Mouse (Mus musculus) frontal cortex, postnatal 14 days (tissue): ENCODE measurements at regions not wholly inside any gene's neighbourhood (a gene's known extent, or its start where the extent isn't known, plus 50 kb on each side); places are given as distances from the start of the nearest gene placed in this dataset.
A peak's percentile ranks its signal among the peaks of the same experiment; 100 is the strongest.

Source experiments
- DNase-seq, 2 experiments: peaks; one replicate each; pipeline ENCODE4 v3.0.0; 2022; ENCODE audit warnings: low spot score in 2 of 2

DNA sequence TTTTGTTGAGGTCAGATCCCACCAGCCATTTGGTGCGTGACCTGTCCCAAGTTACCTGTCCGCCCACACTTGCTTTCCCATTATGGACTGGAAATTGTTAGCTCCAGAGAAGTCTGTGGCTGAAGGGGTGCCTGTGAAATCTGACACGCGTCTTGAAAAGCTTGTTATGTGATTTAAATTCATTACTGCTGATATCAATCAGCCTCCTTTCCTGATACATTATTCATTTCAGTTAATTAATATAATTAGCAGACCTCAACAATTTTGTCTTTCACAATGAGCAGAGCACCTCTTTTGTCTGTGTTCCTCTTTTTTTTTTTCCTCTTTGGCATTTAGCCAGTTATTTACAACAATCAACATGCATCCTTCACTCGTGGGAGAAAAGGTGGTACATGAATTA, 58.6 kb upstream of the Grip1 start:
- no peak for DNase-seq

DNA sequence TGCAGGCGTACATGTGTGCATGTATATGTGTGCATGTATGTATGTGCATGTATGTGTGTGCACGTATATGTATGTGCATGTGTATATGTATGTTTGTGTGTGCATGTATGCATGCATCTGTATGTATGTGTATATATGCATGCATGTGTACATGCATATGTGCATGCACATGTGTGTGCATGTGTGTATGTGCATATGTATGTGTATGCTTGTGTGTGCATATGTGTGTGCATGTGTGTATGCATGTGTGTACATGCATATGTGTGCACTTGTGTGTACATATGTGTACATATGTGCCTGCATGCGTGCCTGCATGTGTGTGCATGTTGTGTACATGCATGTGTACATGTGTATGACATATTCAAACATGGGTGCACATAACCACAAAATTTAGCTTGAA, 65.7 kb upstream of the Grip1 start:
- DNase-seq = no peak

DNA sequence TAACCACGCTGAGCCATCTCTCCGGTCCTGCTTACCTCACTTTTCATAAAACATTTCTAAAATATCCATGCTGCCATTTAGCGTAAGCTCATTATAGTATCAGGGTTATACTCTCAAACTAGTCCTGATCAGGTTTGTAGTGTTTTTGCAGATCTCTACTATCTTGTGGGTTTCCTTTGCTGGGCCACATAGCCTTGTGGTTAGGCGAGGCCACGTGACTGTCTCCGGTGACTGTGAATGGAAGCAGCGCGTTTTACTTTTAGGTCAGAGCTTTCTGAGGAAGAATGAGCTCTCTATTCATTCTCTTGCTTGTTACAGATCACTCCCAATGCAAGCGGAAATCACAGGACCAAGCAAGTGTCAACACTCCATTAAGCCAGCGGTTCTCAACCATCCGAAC, 71.4 kb upstream of the Grip1 start:
- no peak for DNase-seq

DNA sequence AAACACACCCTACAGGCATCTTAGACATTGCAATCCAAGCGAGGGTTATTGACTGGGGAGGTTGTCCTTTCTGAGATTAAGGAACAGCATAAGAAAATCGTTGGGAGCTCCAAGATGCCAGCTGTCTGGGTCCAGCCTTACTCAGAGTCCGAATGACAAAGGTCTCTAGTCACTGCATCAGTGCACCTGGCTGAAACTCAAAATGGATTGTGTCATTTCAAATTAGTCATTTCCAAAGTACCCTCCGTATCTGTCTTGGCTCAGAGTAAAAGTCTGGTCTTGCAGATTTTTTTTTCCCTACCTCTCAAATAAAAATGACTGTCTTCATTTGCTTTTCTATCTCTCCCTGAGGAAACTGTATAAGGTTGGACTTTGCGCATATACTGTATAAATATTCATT, 85.1 kb upstream of the Grip1 start:
- DNase-seq = no peak

DNA sequence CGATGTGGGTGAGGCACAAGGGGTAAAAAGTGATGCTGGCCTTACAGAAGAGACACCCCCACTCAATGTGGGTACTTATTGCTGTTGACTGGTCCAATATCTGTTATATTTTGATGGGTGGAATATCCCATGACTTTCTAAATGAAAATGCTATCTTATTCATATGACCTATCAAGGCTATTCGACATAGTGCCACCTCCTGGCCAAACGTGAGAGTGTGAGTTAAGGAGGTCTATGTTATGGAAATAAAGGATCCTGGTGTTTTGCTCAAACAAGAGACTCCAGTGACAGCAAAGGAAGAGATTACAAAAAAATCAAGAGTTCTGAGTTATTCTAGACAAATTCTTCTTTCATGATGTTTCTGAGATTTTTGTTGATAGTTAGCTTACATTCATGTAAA, 90.0 kb upstream of the Grip1 start:
- peak in 1 of 2 experiments; percentile 17 for DNase-seq

DNA sequence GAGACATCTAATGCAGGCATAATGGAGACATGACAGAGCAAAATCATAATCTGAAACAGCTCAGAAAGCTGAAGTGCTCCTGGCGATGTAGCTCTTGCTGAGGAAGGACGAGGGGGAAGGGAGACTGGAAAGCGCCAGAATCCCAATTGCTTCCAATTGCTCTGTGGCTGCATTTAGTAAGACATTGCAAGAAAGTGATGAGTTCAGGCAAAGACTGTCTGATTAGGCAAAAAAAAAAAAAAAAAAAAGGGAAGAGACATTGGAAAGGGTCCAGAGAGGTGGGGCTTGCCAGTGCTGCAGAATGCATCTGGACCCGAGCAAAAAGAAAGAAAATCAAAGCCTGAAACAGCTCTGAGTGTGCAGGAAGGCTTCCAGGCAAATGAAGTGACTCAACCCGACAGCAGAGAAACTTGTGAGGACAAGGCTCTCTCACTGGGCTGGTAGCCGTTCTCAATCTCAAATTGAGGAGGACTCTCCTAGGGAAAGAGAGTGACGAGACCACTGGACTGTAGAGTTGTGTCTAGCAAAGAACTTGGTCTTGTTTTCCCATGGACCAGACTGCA, 94.8 kb upstream of the Grip1 start:
- peak in 1 of 2 experiments; percentile 5 for DNase-seq

DNA sequence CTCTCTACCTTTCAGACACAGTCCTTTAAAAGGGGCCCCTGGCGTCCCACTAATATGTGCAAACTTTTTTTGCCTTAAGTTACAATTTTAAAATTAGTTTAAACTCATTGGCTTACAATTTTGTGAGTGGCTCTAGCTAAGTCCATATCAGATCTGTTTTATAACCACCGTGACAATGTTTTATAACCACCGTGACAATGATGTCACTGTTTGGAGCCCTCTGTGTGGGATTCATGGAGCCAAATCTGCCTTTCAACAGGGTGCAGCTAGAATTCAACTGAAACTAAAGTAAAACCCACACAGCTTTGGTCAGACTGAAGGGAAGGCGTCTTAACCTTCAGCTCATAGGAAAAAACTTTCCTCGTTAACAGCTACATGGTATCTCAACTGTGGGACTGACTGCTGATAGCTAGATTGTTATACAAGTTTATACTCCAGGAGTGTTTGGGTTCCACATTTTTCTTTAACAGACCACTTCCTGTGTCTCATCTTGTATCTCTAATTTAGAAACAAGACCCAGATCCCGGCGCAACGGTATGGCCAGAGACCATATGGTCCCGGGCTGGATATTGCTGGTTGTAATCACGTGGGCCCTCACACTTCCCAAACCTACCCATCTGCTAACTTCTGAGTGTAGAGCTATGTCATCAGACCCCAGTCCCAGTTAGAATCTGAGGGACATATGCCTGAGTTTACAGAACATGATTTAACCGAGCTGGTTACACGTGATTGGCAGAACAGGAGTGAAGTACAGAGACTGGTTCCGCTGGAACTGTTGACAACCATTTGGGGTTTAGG, 102.7 kb upstream of the Cand1 start:
- peak in 1 of 2 experiments; percentile 26 for DNase-seq

DNA sequence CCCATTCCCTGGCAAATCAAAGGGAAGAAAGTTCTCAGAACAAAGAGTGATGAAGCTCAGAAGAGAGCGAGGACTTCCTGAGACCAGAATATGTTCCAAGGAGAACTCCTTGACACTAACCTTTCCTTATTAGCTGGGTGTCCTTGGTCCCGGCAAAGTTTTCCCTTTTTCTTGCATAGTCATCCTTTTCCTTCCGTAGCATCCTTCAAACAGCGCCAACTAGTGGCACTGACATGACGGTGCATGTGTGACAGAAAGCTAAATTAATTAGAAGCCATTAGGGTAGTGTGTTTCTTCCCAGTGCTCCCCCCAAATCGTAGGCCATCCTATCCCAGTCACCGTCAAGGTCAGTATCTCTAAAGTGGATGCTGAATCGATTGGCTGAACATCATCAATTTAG, 100.5 kb upstream of the Cand1 start:
- DNase-seq = no peak

DNA sequence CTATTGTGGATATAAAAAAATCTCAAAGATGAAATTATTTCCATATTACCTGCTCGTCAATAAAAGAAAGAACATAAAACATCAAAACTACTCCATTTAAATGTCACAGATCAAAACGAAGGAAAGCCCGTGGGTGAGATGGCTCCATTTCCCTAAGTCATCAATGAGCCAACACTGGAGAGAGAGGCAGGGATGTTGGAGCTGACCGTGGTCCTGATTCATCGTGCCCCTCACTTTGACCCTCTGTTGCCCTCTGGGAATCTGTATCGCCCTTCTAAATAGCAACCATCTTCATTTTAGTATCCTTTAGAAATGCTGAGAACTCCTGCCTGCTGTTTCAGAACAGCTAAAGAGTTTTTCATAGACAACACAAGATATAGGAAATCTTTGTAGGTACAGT, 87.1 kb upstream of the Cand1 start:
- DNase-seq = no peak

DNA sequence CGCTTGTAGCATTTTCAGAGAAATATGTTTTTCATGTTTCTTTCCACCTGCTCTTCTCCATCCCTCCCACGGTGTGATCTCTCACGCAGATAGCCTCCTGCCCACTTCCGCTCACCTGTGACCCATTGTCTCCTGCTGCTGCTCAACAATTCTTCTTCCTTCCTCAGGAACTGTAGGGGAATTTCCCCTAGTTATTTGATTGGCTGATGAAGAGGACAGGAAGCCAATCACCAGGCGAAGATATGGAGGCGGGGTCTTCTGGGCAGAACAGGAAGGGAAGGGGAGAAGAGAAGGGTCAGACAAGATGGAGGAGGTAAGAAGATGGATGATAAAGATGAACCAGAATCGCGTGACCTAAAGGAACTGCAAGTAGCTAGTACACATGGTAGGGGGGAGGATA, 80.1 kb upstream of the Cand1 start:
- no peak for DNase-seq

DNA sequence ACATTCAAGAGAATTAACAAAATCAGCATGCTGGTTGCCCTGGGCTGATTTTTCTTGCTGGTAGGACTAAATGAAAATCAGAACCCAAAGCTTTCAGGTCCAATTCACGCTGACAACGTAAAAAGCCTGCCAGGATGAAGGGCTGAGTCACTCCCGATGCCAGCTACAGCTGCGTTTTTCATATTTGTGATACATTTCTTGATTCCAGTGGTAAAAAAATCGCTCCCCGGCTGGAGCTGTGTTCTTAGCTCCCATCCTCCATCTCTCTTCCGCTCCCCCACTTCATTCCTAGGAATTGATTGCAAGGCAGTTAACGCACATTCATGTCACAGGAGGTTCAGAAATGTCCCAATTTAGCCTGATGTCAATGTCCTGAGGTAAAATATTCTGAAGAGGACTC, 78.6 kb upstream of the Cand1 start:
- DNase-seq = peak in 1 of 2 experiments; percentile 4

DNA sequence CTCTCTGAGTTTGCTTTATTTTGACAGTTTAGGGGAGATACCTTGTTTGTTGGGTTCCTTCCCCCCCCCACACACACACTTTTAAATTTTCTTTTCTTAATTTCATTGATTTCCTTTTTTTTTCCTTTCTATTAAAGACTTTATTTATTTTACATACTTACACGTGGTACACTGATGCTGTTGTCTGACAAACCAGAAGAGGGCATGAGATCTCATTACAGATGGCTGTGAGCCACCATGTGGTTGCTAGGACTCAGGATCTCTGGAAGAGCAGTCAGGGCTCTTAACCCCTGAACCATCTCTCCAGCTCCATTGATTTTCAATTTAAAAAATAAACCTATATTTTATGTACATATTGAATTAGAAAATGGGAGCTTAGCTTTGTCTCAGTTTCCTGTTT, 71.7 kb upstream of the Cand1 start:
- DNase-seq = no peak

DNA sequence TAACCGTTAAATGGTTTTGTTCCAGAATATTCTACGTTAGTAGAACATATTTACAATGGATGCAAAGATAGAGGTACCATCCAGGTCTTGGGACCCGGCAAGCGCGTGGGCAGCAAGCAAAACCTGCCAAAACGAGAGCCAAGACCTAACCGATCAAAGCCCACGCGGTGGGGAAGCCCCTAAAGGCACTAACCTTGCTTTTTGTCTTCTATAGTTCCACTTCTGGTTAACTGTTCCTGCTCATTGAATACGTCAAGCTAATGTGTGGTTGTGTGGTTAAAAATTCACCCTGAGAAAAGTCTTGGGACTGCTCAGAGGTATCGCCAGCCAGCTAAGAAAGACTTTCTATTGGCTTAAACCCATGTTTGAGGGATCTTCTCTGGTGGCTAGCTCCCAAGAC, 55.9 kb upstream of the Cand1 start:
- no peak for DNase-seq

DNA sequence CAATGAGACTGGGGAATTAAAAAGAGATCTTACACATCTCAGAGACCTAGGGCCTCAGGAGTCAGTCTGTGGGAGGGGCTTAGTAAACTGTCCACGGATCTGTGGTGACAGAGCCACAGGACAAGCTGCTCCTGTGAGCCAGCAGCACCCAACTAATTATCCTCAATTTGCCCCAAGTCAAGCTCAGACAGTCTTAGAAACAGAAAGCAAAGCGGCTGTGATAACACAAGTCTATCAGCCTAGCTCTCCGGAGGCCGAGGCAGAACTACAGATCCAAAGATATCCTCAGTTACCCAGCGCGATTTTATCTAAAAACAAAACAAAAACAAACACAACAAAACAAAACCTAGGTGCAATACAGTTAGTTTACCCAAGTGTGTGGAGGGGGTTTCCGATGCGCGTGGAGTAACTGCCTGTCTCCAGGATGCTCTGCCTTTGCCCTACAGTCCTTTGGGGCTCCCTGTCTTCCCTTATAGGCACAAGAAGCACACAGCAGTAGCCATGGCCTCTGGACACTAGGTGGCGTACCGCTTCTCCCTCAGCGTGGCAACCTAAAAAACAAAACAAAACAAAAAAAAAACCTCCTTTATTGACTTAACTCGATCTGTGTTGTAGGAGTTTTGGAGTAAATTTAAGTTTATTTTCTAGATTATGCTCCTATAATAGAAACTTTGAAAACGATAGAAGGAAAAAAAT, 54.7 kb upstream of the Cand1 start:
- peak in 1 of 2 experiments; percentile 20 for DNase-seq

DNA sequence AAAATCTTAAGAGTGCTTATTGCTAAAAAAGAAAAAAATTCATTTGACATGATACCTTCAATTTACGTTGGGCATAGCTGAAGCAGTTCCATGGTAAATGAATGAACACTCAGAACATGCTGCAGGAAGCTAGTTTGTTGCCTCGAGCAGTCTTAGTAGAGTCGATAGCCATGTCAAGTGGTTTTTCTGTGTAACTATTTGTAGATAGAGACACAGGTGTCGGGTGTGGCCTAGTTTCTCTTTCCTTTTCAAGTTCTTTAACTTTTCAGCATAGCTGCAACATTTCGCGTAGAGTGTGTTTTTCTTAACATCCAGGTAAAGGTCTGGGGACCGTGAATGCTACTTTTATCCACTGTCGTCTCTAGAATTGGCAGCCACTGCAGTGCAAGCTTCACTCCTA, 53.5 kb upstream of the Cand1 start:
- no peak for DNase-seq
